Mouse (Mus musculus) heart, adult 11 months (tissue): ENCODE measurements around the gene Rpl3.
A peak's percentile ranks its signal among the peaks of the same experiment; 100 is the strongest.

Experiments
- DNase-seq: peaks from one replicate; pipeline ENCODE4 v3.0.0; 2022

The Rpl3 gene

GRCm38 (mm10) chr15:80030399-80030798 is 61.3 kb downstream of the Rpl3 start:
- DNase-seq, result peak; percentile 96

- DNase-seq, result no peak
Measured at GRCm38 (mm10) chr15:80028862-80029261, 62.8 kb downstream of the Rpl3 start.
